Mouse (Mus musculus) lung, postnatal 0 days (tissue): ENCODE results near the gene Hoxa5.

Experiments
- CTCF ChIP-seq: IDR thresholded peaks from 2 replicates; pipeline ENCODE4 v1.5.1; 2016; ENCODE audit warnings: antibody characterized with exemption, mild to moderate bottlenecking
- EP300 ChIP-seq: IDR thresholded peaks from 2 replicates; pipeline ENCODE4 v1.6.1; 2016; ENCODE audit warnings: antibody characterized with exemption, mild to moderate bottlenecking, control low read depth

DNA sequence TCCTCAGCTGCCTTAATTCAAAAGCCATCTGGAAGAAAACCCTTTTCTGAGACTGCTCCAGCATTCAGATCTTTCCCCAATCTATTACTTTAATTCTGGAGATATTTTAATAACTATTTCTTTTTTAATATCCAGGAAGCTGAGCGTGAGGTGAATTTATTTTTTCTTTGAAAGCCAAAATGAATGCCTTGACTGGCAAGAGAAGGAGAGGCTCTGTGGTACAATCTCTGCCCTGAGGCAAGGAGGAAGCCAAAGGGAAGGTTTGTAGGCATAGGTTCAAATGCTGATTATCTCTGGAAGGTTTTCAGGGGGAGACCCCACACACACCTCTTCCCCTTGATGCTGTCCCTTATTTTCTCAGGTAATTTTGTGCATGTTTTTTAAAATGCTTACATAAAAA lies 37.2 kb downstream of the Hoxa5 start:
- TF ChIP-seq CTCF = no peak
- TF ChIP-seq EP300 = no peak
